Mouse (Mus musculus) lung, postnatal 0 days (tissue): ENCODE results near the gene BC052040. TPM values are rescaled to one million over a fixed set of nuclear protein-coding genes. Genes with fewer than 3 reads are reported as not detected.
A peak's percentile ranks its signal among the peaks of the same experiment; 100 is the strongest.

Experiments used
- ATAC-seq: fragments of 200-750 bp; cut with Nextera tagmentation; 2 replicates; pipeline ENCODE4 v1.8.0; 2017; ENCODE audit warnings: moderate library complexity
- DNase-seq: peaks from one replicate; pipeline ENCODE4 v3.0.0-alpha.2; 2016; ENCODE audit warnings: low spot score
- H3K27ac ChIP-seq: fragments of 300-500 bp; sonication (generic); 2 replicates; pipeline ENCODE4 v1.5.1; 2014; ENCODE audit warnings: antibody characterized with exemption, mild to moderate bottlenecking, low read length, mixed read lengths
- H3K27me3 ChIP-seq: fragments of 300-500 bp; sonication (generic); replicated peaks from 2 replicates; pipeline ENCODE4 v1.6.1; 2014; ENCODE audit warnings: low read length, mixed read lengths; ENCODE audit not compliant: insufficient read depth
- H3K36me3 ChIP-seq: fragments of 300-500 bp; sonication (generic); 2 replicates; pipeline ENCODE4 v1.6.1; 2014; ENCODE audit warnings: low read length, mixed read lengths; ENCODE audit not compliant: insufficient read depth
- H3K4me1 ChIP-seq: fragments of 300-500 bp; sonication (generic); 2 replicates; pipeline ENCODE4 v1.6.1; 2014; ENCODE audit warnings: antibody characterized with exemption, low read depth, low read length, mixed read lengths; ENCODE audit not compliant: insufficient read depth
- H3K4me2 ChIP-seq: fragments of 300-500 bp; sonication (generic); replicated peaks from 2 replicates; pipeline ENCODE4 v1.6.1; 2014; ENCODE audit warnings: low read depth, mild to moderate bottlenecking, low read length, moderate library complexity, mixed read lengths
- H3K4me3 ChIP-seq: fragments of 300-500 bp; sonication (generic); 2 replicates; pipeline ENCODE4 v1.5.1; 2014; ENCODE audit warnings: low read depth, low read length
- H3K9ac ChIP-seq: fragments of 300-500 bp; sonication (generic); replicated peaks from 2 replicates; pipeline ENCODE4 v1.6.1; 2014; ENCODE audit warnings: low read depth, mild to moderate bottlenecking
- H3K9me3 ChIP-seq: fragments of 300-500 bp; sonication (generic); 2 replicates; pipeline ENCODE4 v1.6.1; 2016; ENCODE audit warnings: low read length, mixed read lengths
- CTCF ChIP-seq: IDR thresholded peaks from 2 replicates; pipeline ENCODE4 v1.5.1; 2016; ENCODE audit warnings: antibody characterized with exemption, mild to moderate bottlenecking
- EP300 ChIP-seq: IDR thresholded peaks from 2 replicates; pipeline ENCODE4 v1.6.1; 2016; ENCODE audit warnings: antibody characterized with exemption, mild to moderate bottlenecking, control low read depth
- WGBS: fragments of 180-500 bp; shearing (Covaris S2); extraction: QIAGEN DNeasy Blood & Tissue Kit; methylation state at CpG from one replicate; pipeline ENCODE4 v1.1.7; 2014; 5-methylcytosine and 5-hydroxymethylcytosine counted together
- microRNA counts: library from miRNA; unstranded; fragments of <30 nt; microRNA quantifications from one replicate; lab custom pipeline; 2015
- microRNA-seq: library from miRNA; unstranded; fragments of <30 nt; microRNA quantifications from one replicate; pipeline ENCODE4, GENCODE M21; 2016
- polyA plus RNA-seq: library from polyadenylated mRNA; unstranded; fragments of >200 nt; fragmentation: Nextera tagmentation; extraction: Ambion mirVana; gene quantifications from 2 replicates; pipeline ENCODE4 v1.2.1, GENCODE M21; 2015

BC052040 gene
- polyA plus RNA-seq, 1 experiment from 2014 or later: 1.6 TPM

- Histone ChIP-seq H3K4me3 (no peak overlapping the region), H3K36me3 (no peaks in the 10 kb centered on the region), H3K4me2 (no peak overlapping the region), H3K9me3 (no peaks in the 10 kb centered on the region), H3K9ac (no peak overlapping the region), H3K4me1 (no peaks in the 10 kb centered on the region), H3K27ac (no peak overlapping the region), H3K27me3 (no peaks in the 10 kb centered on the region)
- WGBS: 91% methylated on average over 5 of the region's 5 CpGs
- TF ChIP-seq EP300 (no peak), CTCF (no peak)
- no peak for DNase-seq
- ATAC-seq: no peak
These were observed 240.8 kb downstream of the BC052040 start for GRCm38 (mm10) chr2:115822361-115822760.

MicroRNA genes within 50 kb of the gene (microRNA counts, 519-probe panel; counts per million panel counts)
- 4,210 counts per million, percentile 44 among the panel's probes with 10 or more counts for microRNA mmu-miR-1951 (lab: Ali Mortazavi, UCI)

Small RNA genes lying within 50 kb of the gene (microRNA-seq; reads per million reads assigned to microRNA genes)
- 0.98 reads per million for gene Mir1951
